Mouse (Mus musculus): ENCODE data around the gene Tmem81. TPM values are rescaled to one million over a fixed set of nuclear protein-coding genes. Genes with fewer than 3 reads are reported as not detected.
A peak's percentile ranks its signal among the peaks of the same experiment; 100 is the strongest.

The Tmem81 gene
- total RNA-seq, 2 experiments from 2014 or later = 2.1 to 2.3 TPM

GRCm38 (mm10) chr1:132542762-132543306, 36.8 kb downstream of the Tmem81 start, which contains the start of gene Cntn2:
Cntn2 (minus strand) TSS chr1:132543256.
- peak; percentile 65 to 81 for DNase-seq (ENCODE audit: extremely low spot score in 1 of 2, low spot score in 2 of 2)
- intact Hi-C loops (cut with DNase I) = no loop called here

GRCm38 (mm10) chr1:132543789-132544188, 37.8 kb downstream of the Tmem81 start:
- no peak for DNase-seq (ENCODE audit: extremely low spot score in 1 of 2, low spot score in 2 of 2)
- intact Hi-C loops (cut with DNase I) = no loop called here

GRCm38 (mm10) chr1:132557901-132558631, 52.0 kb downstream of the Tmem81 start:
- peak; percentile 49 to 67 for DNase-seq (ENCODE audit: extremely low spot score in 1 of 2, low spot score in 2 of 2)
- intact Hi-C loops (cut with DNase I) = no loop called here

Other genes with a start within 250 kb of the Tmem81 start
- gene Klhdc8a, start 207.6 kb upstream of the Tmem81 start, total RNA-seq (2021) = 10 to 100 TPM; 18.4 to 19.8 TPM
- gene Nuak2, start 190.1 kb upstream of the Tmem81 start, total RNA-seq (2021) = 1 to 10 TPM; 1.1 to 1.3 TPM
- 100 to 1,000 TPM; 141 to 143 TPM for gene Tmcc2, start 114.9 kb upstream of the Tmem81 start, total RNA-seq (2021)
- gene Dstyk, start 88.7 kb upstream of the Tmem81 start, total RNA-seq (2021) = 10 to 100 TPM; 27.2 to 28.4 TPM
- gene Rbbp5, start 28.9 kb upstream of the Tmem81 start, total RNA-seq (2021) = 10 to 100 TPM; 29.4 to 37.4 TPM
- gene Cntn2, start 37.0 kb downstream of the Tmem81 start, total RNA-seq (2021) = 10 to 100 TPM; 52.2 to 57.0 TPM
- 100 to 1,000 TPM; 125 to 134 TPM for gene Nfasc, start 235.6 kb downstream of the Tmem81 start, total RNA-seq (2021)

Measured in left cerebral cortex, postnatal 10 days (tissue).